Mouse (Mus musculus) heart, embryonic 13.5 days (tissue): Measurements from ENCODE around the gene Slc13a4. TPM values are rescaled to one million over a fixed set of nuclear protein-coding genes. Genes with fewer than 3 reads are reported as not detected.
A peak's percentile ranks its signal among the peaks of the same experiment; 100 is the strongest.

Experiments used
- ATAC-seq: fragments of 200-750 bp; cut with Nextera tagmentation; 2 replicates; pipeline ENCODE4 v1.8.0; 2017; ENCODE audit warnings: moderate TSS enrichment; ENCODE audit not compliant: insufficient number of reproducible peaks, low FRiP score, low TSS enrichment; ENCODE audit errors: extremely low read depth
- H3K27ac ChIP-seq: fragments of 300-500 bp; sonication (generic); replicated peaks from 2 replicates; pipeline ENCODE4 v1.5.1; 2015; ENCODE audit warnings: moderate library complexity, mild to moderate bottlenecking, inconsistent platforms
- H3K27me3 ChIP-seq: fragments of 300-500 bp; sonication (generic); replicated peaks from 2 replicates; pipeline ENCODE4 v1.6.1; 2015; ENCODE audit warnings: mild to moderate bottlenecking, inconsistent platforms
- H3K36me3 ChIP-seq: fragments of 300-500 bp; sonication (generic); 2 replicates; pipeline ENCODE4 v1.6.1; 2015; ENCODE audit warnings: mild to moderate bottlenecking, inconsistent platforms
- H3K4me1 ChIP-seq: fragments of 300-500 bp; sonication (generic); 2 replicates; pipeline ENCODE4 v1.6.1; 2015; ENCODE audit warnings: inconsistent platforms
- H3K4me2 ChIP-seq: fragments of 300-500 bp; sonication (generic); 2 replicates; pipeline ENCODE4 v1.6.1; 2015; ENCODE audit warnings: inconsistent platforms, mild to moderate bottlenecking, moderate library complexity
- H3K4me3 ChIP-seq: fragments of 300-500 bp; sonication (generic); 2 replicates; pipeline ENCODE4 v1.5.1; 2015; ENCODE audit warnings: moderate library complexity, mild to moderate bottlenecking, inconsistent platforms
- H3K9ac ChIP-seq: fragments of 300-500 bp; sonication (generic); 2 replicates; pipeline ENCODE4 v1.6.1; 2015; ENCODE audit warnings: inconsistent platforms, mild to moderate bottlenecking, moderate library complexity
- H3K9me3 ChIP-seq: fragments of 300-500 bp; sonication (generic); 2 replicates; pipeline ENCODE4 v1.6.1; 2016; ENCODE audit warnings: inconsistent platforms
- WGBS: fragments of 180-500 bp; shearing (Covaris S2); methylation state at CpG from one replicate; pipeline ENCODE4 v1.1.7; 2015; ENCODE audit warnings: mixed read lengths; 5-methylcytosine and 5-hydroxymethylcytosine counted together
- polyA plus RNA-seq: library from polyadenylated mRNA; unstranded; fragments of >200 nt; fragmentation: Nextera tagmentation; extraction: Ambion mirVana; gene quantifications from 2 replicates; pipeline ENCODE4 v1.2.1, GENCODE M21; 2015

Slc13a4 gene
- polyA plus RNA-seq, 1 experiment from 2014 or later: 1.3 TPM

- Histone ChIP-seq H3K4me3 (no peak overlapping the region), H3K27ac (no peak overlapping the region), H3K4me2 (no peak overlapping the region), H3K9ac (no peak overlapping the region), H3K9me3 (no peaks in the 10 kb centered on the region), H3K27me3 (no peaks in the 10 kb centered on the region), H3K36me3 (no peaks in the 10 kb centered on the region), H3K4me1 (peaks cover 22% of the 10 kb centered on the region)
- no peak for ATAC-seq
- WGBS: 26% methylated on average over 3 of the region's 3 CpGs
These were observed 25.7 kb upstream of the Slc13a4 start for GRCm38 (mm10) chr6:35333632-35334031.

- H3K4me3 ChIP-seq: no peak overlapping the region
- H3K27ac ChIP-seq: peak overlapping the region; percentile 26; the same call in 1 of the 2 replicates
- no peaks in the 10 kb centered on the region for H3K36me3 ChIP-seq
- no peak overlapping the region for H3K9ac ChIP-seq
- no peaks in the 10 kb centered on the region for H3K9me3 ChIP-seq
- H3K4me1 ChIP-seq: peaks cover 26% of the 10 kb centered on the region
- WGBS: 31% methylated on average over 6 of the region's 6 CpGs
- no peak overlapping the region for H3K4me2 ChIP-seq
- H3K27me3 ChIP-seq: no peaks in the 10 kb centered on the region
- no peak for ATAC-seq
These were observed 22.9 kb upstream of the Slc13a4 start for GRCm38 (mm10) chr6:35330834-35331233.

DNA sequence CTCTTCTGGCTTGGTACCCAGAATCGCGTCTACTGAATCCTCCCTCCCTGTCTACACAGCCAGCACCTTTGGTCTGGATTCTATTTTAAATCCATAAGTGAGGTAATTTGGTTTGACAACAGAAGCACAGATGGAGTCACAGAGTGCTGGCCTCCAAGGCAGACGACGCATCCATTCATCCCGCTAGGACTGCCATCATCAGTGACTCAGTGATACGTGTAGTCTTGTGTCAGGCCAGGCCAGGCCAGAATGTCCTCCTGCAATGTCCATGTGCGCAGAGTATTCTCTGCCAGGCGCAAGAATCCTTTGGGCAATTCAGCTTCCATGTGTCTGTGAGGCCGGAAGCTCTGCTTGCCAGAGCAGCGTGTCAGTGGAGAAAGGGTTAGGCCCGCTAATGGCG lies 22.0 kb upstream of the Slc13a4 start:
- Histone ChIP-seq H3K9ac (no peak overlapping the region), H3K36me3 (no peaks in the 10 kb centered on the region), H3K27me3 (0 out of 2 replicates have a peak, but pooled peaks cover 2% of the 10 kb centered on the region), H3K9me3 (no peaks in the 10 kb centered on the region), H3K27ac (no peak overlapping the region), H3K4me3 (no peak overlapping the region), H3K4me1 (peaks cover 30% of the 10 kb centered on the region), H3K4me2 (no peak overlapping the region)
- ATAC-seq: no peak
- 92% methylated on average over 12 of the region's 12 CpGs for WGBS

DNA sequence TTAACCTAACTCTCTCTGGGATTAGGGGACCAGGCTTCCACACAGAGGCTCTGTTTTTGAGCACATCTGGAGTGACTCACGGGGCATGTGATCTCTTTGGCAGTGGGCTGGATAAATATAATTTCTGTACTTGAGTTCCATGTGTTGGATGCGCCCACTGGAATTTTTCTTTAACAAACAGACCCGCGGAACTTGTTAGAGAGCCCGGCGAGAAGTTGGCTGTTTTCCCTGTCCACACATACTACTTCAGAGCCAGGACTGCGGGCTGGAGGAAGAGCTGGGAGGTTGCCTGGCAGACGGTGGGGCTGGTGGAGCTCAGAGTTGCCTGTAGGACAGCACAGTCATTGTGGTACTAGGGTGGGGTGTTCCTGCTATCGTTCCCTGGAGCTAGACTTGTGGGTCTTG lies 18.2 kb upstream of the Slc13a4 start, which contains the start of gene Fam180a:
Gene Fam180a, minus strand, starts transcription at position 31 of the 405 bp plus-strand sequence.
- Histone ChIP-seq H3K27ac (peak within 1 kb of the TSS; percentile 43), H3K36me3 (no peaks in the 10 kb centered on the region), H3K9me3 (no peaks in the 10 kb centered on the region), H3K27me3 (0 out of 2 replicates have a peak, but pooled peaks cover 2% of the 10 kb centered on the region), H3K4me1 (peaks cover 21% of the 10 kb centered on the region), H3K4me2 (no peak within 1 kb of the TSS), H3K9ac (no peak within 1 kb of the TSS), H3K4me3 (no peak within 1 kb of the TSS)
- ATAC-seq: peak; percentile 46; the same call in 1 of the 2 replicates
- 38% methylated on average over 9 of the region's 9 CpGs for WGBS

DNA sequence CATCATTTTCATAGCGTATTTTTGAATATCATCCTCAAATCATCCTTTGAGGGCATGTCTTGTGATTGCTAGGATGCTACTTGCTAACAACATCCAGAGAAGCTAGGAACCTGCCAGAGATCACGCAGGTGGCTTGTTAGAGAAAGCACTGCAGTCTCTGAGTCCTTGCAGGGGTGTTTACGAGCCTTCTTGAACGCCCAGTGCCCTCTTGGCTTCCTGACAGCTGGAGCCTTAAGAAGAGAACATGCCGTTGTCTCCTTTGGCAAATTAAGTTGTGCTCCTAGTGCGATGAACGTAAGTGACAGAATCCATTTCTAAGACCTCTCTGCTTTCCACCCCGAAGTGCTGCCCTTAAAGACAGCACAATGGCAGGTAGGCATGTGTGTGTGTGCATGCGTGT lies 16.4 kb upstream of the Slc13a4 start:
- 73% methylated on average over 9 of the region's 9 CpGs for WGBS
- H3K36me3 ChIP-seq: no peaks in the 10 kb centered on the region
- no peak for ATAC-seq
- H3K4me2 ChIP-seq: no peak overlapping the region
- H3K9ac ChIP-seq: no peak overlapping the region
- H3K4me1 ChIP-seq: peaks cover 18% of the 10 kb centered on the region
- H3K27ac ChIP-seq: no peak overlapping the region
- H3K4me3 ChIP-seq: no peak overlapping the region
- H3K9me3 ChIP-seq: no peaks in the 10 kb centered on the region
- H3K27me3 ChIP-seq: 0 out of 2 replicates have a peak, but pooled peaks cover 6% of the 10 kb centered on the region

- H3K36me3 ChIP-seq: no peaks in the 10 kb centered on the region
- 77% methylated on average over 1 of the region's 1 CpGs for WGBS
- H3K27ac ChIP-seq: no peak overlapping the region
- H3K4me2 ChIP-seq: no peak overlapping the region
- H3K9ac ChIP-seq: no peak overlapping the region
- peaks cover 18% of the 10 kb centered on the region for H3K4me1 ChIP-seq
- H3K27me3 ChIP-seq: peaks cover 7% of the 10 kb centered on the region; the same call in 1 of the 2 replicates
- ATAC-seq: no peak
- H3K9me3 ChIP-seq: no peaks in the 10 kb centered on the region
- no peak overlapping the region for H3K4me3 ChIP-seq
These were observed 15.1 kb upstream of the Slc13a4 start for GRCm38 (mm10) chr6:35323046-35323445.

GRCm38 (mm10) chr6:35321105-35321504 lies 13.2 kb upstream of the Slc13a4 start:
- no peak overlapping the region for H3K4me2 ChIP-seq
- H3K36me3 ChIP-seq: no peaks in the 10 kb centered on the region
- H3K9me3 ChIP-seq: no peaks in the 10 kb centered on the region
- H3K27ac ChIP-seq: no peak overlapping the region
- H3K4me1 ChIP-seq: peaks cover 12% of the 10 kb centered on the region
- H3K9ac ChIP-seq: no peak overlapping the region
- peaks cover 7% of the 10 kb centered on the region; the same call in 1 of the 2 replicates for H3K27me3 ChIP-seq
- H3K4me3 ChIP-seq: no peak overlapping the region
- no peak for ATAC-seq
- WGBS: 31% methylated on average over 4 of the region's 4 CpGs

- no peak overlapping the region for H3K9ac ChIP-seq
- H3K4me3 ChIP-seq: no peak overlapping the region
- WGBS: 76% methylated on average over 6 of the region's 6 CpGs
- no peak overlapping the region for H3K27ac ChIP-seq
- no peak overlapping the region for H3K4me2 ChIP-seq
- peaks cover 5% of the 10 kb centered on the region for H3K4me1 ChIP-seq
- no peaks in the 10 kb centered on the region for H3K36me3 ChIP-seq
- H3K27me3 ChIP-seq: peaks cover 4% of the 10 kb centered on the region; the same call in 1 of the 2 replicates
- no peak for ATAC-seq
- no peaks in the 10 kb centered on the region for H3K9me3 ChIP-seq
These were observed 11.9 kb upstream of the Slc13a4 start for GRCm38 (mm10) chr6:35319850-35320249.

- Histone ChIP-seq H3K4me3 (no peak overlapping the region), H3K4me2 (no peak overlapping the region), H3K27me3 (no peaks in the 10 kb centered on the region; the same call in 1 of the 2 replicates), H3K4me1 (peaks cover 6% of the 10 kb centered on the region; the same call in 1 of the 2 replicates), H3K36me3 (no peaks in the 10 kb centered on the region), H3K9ac (no peak overlapping the region), H3K27ac (no peak overlapping the region), H3K9me3 (no peaks in the 10 kb centered on the region)
- WGBS: 78% methylated on average over 8 of the region's 8 CpGs
- ATAC-seq: no peak
These were observed 5.6 kb upstream of the Slc13a4 start for GRCm38 (mm10) chr6:35313520-35313919.

- Histone ChIP-seq H3K9me3 (no peaks in the 10 kb centered on the region), H3K4me2 (no peak overlapping the region)
- 39% methylated on average over 7 of the region's 7 CpGs for WGBS
These were observed 1.5 kb upstream of the Slc13a4 start for GRCm38 (mm10) chr6:35309406-35309805.

DNA sequence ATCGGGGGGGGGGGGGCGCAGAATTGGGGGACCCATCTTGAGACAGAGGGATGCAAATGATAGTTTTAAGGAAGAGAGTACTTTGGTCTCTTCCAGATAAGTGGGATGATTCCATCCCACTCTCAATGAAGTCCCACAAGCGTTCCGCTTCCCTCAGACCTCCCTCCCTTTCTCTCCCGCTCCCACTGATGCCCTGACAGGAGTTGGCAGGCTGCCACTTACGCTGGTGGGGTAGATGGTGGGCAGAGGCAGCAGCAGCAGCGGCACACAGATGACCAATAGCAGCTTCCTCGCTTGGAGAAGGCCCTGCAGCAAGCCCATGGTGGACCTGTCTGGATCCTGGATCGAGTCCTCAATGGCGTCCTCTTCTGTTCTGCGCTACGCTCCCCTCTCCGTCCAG lies 795 bp downstream of the Slc13a4 start:
- H3K9ac ChIP-seq: no peak overlapping the region
- H3K27ac ChIP-seq: no peak overlapping the region; the same call in 1 of the 2 replicates
- no peaks in the 10 kb centered on the region for H3K9me3 ChIP-seq
- H3K4me1 ChIP-seq: peaks cover 22% of the 10 kb centered on the region
- no peak overlapping the region for H3K4me3 ChIP-seq
- H3K27me3 ChIP-seq: no peaks in the 10 kb centered on the region
- 0 out of 2 replicates have a peak overlapping the region, but pooled peaks have one; percentile 16 for H3K4me2 ChIP-seq
- no peaks in the 10 kb centered on the region for H3K36me3 ChIP-seq
- 53% methylated on average over 13 of the region's 13 CpGs for WGBS
- no peak for ATAC-seq

More at GRCm38 (mm10) chr6:35309406-35309805, 1.5 kb upstream of the Slc13a4 start:
- H3K9ac ChIP-seq: no peak overlapping the region
- H3K36me3 ChIP-seq: no peaks in the 10 kb centered on the region
- H3K4me3 ChIP-seq: no peak overlapping the region
- H3K27me3 ChIP-seq: no peaks in the 10 kb centered on the region
- H3K4me1 ChIP-seq: peaks cover 22% of the 10 kb centered on the region
- ATAC-seq: no peak
- no peak overlapping the region for H3K27ac ChIP-seq

GRCm38 (mm10) chr6:35303355-35303900 lies 4.5 kb downstream of the Slc13a4 start:
- ATAC-seq: no peak
- WGBS: 66% methylated on average over 11 of the region's 11 CpGs

More at GRCm38 (mm10) chr6:35303355-35303900, 4.5 kb downstream of the Slc13a4 start:
- no peak overlapping the region for H3K4me2 ChIP-seq
- H3K9me3 ChIP-seq: no peaks in the 10 kb centered on the region
- no peak overlapping the region for H3K9ac ChIP-seq
- peaks cover 25% of the 10 kb centered on the region for H3K4me1 ChIP-seq
- no peak overlapping the region for H3K4me3 ChIP-seq
- H3K36me3 ChIP-seq: no peaks in the 10 kb centered on the region
- no peaks in the 10 kb centered on the region for H3K27me3 ChIP-seq
- H3K27ac ChIP-seq: no peak overlapping the region
